Mouse (Mus musculus) midbrain, embryonic 10.5 days (tissue): Measurements from ENCODE around the gene Dthd1. TPM values are rescaled to one million over a fixed set of nuclear protein-coding genes. Genes with fewer than 3 reads are reported as not detected.
A peak's percentile ranks its signal among the peaks of the same experiment; 100 is the strongest.

Experiments
- DNase-seq: peaks from one replicate; pipeline ENCODE4 v3.0.0-alpha.2; 2017; ENCODE audit warnings: low spot score
- H3K27ac ChIP-seq: fragments of 300-500 bp; sonication (generic); replicated peaks from 2 replicates; pipeline ENCODE4 v1.5.1; 2016; ENCODE audit warnings: mild to moderate bottlenecking
- H3K27me3 ChIP-seq: fragments of 300-500 bp; sonication (generic); 2 replicates; pipeline ENCODE4 v1.6.1; 2016; ENCODE audit warnings: low read depth, mild to moderate bottlenecking; ENCODE audit not compliant: poor library complexity, severe bottlenecking
- H3K36me3 ChIP-seq: fragments of 300-500 bp; sonication (generic); 2 replicates; pipeline ENCODE4 v1.6.1; 2016; ENCODE audit warnings: mild to moderate bottlenecking, moderate library complexity
- H3K4me1 ChIP-seq: fragments of 300-500 bp; sonication (generic); 2 replicates; pipeline ENCODE4 v1.6.1; 2016
- H3K4me3 ChIP-seq: fragments of 300-500 bp; sonication (generic); 2 replicates; pipeline ENCODE4 v1.5.1; 2016; ENCODE audit warnings: mild to moderate bottlenecking, moderate library complexity
- H3K9me3 ChIP-seq: fragments of 300-500 bp; sonication (generic); replicated peaks from 2 replicates; pipeline ENCODE4 v1.6.1; 2016; ENCODE audit warnings: mild to moderate bottlenecking
- WGBS: fragments of 180-500 bp; shearing (Covaris S2); methylation state at CpG from one replicate; pipeline ENCODE4 v1.1.7; 2016; 5-methylcytosine and 5-hydroxymethylcytosine counted together
- polyA plus RNA-seq: library from polyadenylated mRNA; unstranded; fragments of >200 nt; fragmentation: Nextera tagmentation; extraction: Ambion mirVana; gene quantifications from 2 replicates; pipeline ENCODE4 v1.2.1, GENCODE M21; 2016

The Dthd1 gene
- not detected in 2 replicates for polyA plus RNA-seq

DNA sequence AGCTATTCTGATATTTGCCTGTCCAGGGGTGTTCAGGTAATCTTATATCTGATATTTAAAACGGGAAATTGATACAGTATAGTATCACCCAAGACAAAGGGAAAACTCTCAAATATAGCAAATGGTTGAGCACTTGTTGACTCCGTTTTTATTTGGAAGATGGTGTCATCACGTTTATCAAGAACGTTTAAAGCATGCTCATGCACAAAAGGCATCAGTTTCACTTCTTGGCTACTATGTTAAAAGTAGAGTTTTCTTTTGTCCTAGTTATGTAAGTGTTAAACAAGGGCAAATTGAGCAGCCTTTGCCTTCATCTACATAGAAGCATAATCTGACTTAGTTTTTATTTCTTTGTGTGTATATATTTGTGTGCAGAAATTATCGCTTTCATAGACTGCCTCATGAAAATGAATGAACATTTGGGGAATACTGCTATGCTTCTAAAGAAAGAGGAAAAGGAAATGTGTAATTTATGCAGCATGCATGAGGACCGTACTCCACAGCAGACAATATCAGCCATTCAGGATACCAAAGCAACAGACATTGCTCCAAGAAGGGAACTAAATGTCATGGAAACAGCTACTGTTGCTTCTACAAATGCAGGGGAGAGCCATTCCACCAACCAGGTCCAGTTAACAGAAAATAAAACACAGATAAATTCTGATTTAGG is at the start of gene Dthd1:
Gene Dthd1, plus strand, starts transcription at position 422 of the 670 bp plus-strand sequence.
- no peak for DNase-seq
- no peaks in the 10 kb centered on the region for H3K36me3 ChIP-seq
- 83% methylated on average over 6 of the region's 6 CpGs for WGBS
- no peaks in the 10 kb centered on the region; the same call in 1 of the 2 replicates for H3K4me1 ChIP-seq
- peaks cover 2% of the 10 kb centered on the region; the same call in 1 of the 2 replicates for H3K9me3 ChIP-seq
- H3K4me3 ChIP-seq = no peak within 1 kb of the TSS
- no peaks in the 10 kb centered on the region for H3K27me3 ChIP-seq
- no peak within 1 kb of the TSS for H3K27ac ChIP-seq

DNA sequence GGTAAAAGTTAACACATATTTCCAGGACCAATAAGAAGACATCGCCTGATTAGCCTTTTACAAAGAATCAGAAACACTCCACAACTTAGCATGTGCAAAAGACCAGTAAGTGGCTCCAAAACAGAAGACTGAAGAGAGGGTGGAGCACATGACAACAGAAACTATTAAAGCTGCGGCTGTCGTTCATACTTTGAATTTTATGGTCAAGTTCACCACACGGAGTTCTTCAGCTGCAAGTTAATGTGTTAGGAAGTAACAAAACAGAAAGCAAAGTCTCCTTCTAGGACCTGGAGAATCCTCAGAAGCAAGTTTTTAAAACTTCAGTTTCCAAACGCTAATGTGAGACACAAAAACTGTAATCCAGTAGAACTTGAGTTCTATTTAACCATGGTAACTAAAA is 49.5 kb upstream of the Dthd1 start:
- Histone ChIP-seq H3K9me3 (no peaks in the 10 kb centered on the region), H3K4me3 (no peak overlapping the region), H3K36me3 (no peaks in the 10 kb centered on the region), H3K4me1 (peaks cover 3% of the 10 kb centered on the region), H3K27ac (no peak overlapping the region), H3K27me3 (peaks cover 37% of the 10 kb centered on the region)
- WGBS = 85% methylated on average over 5 of the region's 5 CpGs
- no peak for DNase-seq

DNA sequence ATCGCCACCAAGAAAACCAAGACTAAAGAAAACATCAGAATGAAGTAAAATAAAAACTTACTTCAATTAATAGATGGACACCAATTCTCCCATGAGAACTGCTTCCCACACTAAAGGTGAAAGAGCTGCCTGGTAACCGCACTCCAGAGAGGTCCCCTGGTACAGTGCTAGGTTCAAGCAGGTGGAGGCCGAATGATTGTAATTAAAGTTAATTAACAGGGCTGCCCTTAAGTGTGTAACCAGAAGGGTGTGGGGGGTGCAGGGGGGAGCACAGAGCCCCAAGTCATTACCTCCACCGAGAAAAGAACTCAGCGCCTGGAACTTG is 48.2 kb upstream of the Dthd1 start:
- peak overlapping the region; percentile 72 for H3K4me3 ChIP-seq
- peak overlapping the region; percentile 72 for H3K27ac ChIP-seq
- no peak for DNase-seq
- H3K36me3 ChIP-seq = no peaks in the 10 kb centered on the region
- peaks cover 3% of the 10 kb centered on the region for H3K4me1 ChIP-seq
- H3K27me3 ChIP-seq = peaks cover 37% of the 10 kb centered on the region
- WGBS = 18% methylated on average over 5 of the region's 5 CpGs
- no peaks in the 10 kb centered on the region for H3K9me3 ChIP-seq

DNA sequence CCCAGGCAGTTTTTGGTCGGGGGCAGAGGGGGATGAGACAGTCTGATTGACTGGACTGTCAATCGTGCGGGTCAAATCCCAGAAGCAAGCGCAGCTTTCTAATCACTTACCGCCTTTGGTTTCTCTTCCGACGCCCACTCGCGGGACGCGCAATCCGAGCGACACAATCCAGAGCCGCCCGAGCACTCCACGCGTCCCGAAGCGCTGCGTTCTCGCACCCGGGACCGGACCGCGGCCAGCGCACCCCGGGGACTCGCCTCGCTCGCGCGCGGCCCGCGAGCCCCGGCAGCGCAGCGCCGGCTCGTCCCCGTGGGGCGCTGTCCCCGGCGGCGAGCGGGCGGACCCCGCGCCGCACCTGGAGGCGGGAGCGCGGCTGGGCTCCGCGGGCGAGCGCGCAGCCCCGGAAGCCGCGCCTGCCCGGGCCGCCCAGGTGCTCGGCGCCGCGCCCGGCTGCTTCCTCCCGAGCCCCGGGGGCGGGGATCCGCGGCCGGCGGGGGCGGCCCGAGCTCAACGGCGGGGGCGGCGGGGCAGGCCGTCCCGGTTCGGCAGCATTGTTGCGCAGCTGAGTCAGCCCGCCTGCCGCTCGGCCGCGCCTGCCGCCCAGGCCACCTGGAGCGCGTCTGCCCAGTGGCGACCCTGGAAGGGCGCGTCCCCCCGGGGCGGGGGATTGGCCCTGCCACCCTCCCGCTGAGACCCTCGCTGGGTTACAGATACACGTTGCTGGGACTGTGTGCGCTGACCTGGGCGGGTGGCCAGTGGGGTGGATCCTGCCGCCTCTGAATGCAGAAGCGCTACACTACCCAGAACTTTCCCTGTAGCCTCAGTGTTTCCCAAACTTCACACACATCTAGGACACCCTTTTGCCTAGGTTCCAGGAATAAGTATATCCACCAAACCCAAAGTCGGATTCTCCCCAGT is 47.6 kb upstream of the Dthd1 start, which contains the start of gene Arap2:
Gene Arap2, minus strand, starts transcription at position 376 of the 918 bp plus-strand sequence.
- Histone ChIP-seq H3K4me1 (peaks cover 3% of the 10 kb centered on the region), H3K9me3 (no peaks in the 10 kb centered on the region), H3K4me3 (peak within 1 kb of the TSS; percentile 72), H3K27ac (peak within 1 kb of the TSS; percentile 72), H3K36me3 (no peaks in the 10 kb centered on the region), H3K27me3 (peaks cover 37% of the 10 kb centered on the region)
- 3% methylated on average over 105 of the region's 106 CpGs for WGBS
- peak; percentile 36 for DNase-seq

DNA sequence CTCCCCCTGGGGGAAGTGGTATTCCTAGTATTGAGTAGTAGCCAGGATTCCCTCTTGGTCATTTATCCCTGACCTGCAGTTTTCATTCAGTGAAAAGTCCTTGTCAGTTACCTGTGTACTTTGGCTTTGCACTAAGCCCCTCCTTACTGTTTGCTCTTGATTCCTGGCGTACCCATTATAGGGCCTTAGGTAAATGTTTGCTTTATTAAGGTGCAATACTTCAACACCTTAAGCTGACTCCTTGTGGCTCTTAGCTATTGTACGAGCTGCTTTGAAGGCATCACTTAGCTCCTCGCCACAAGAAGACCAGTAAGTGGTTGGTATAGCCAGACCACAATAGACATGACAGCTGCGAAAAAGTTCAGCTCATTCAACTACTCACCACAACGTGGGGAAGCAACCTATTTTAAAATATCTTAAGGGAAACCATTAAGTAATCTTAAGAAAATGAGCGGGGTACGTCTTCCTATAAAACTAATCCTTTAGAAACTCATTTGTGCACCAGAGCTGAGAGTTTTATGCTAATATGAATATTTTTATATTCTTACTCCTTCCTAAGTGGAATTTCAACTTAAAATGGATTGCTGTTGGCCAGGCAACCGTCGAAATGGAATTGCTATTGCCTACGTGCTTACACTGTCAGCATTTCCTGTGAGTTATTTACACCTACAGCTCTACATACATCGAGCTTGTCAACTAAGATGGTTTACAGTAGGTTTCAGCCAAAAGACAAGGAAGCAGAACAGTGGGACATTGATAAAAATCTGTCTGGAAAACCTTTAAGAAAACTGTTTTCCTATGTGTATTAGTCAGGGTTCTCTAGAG is 41.6 kb upstream of the Dthd1 start:
- WGBS = 86% methylated on average over 11 of the region's 11 CpGs

DNA sequence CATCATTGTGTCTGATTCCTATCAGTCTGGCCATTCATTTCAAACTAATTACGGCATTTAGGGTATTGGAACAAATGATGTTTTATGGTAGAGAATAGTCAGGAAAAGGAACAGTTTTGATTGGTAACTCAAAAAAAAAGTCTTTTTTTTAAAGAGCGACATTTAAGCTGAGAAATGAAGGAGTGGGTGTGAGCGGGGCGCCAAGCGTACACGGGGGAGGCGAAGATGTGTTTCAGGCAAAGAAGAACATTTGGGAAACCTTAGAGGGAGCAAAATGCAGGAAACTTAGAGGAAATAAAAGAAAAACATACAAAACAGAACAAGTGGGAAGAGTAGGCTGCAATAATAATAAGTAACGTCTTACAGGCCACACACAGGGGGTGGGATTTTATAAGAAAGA is 35.8 kb upstream of the Dthd1 start:
- Histone ChIP-seq H3K9me3 (no peaks in the 10 kb centered on the region), H3K27ac (no peak overlapping the region), H3K4me3 (no peak overlapping the region), H3K27me3 (no peaks in the 10 kb centered on the region), H3K4me1 (no peaks in the 10 kb centered on the region), H3K36me3 (no peaks in the 10 kb centered on the region)
- no peak for DNase-seq
- WGBS = 91% methylated on average over 8 of the region's 8 CpGs

More for the DNA sequence above, 41.6 kb upstream of the Dthd1 start:
- Histone ChIP-seq H3K36me3 (no peaks in the 10 kb centered on the region), H3K27ac (no peak overlapping the region), H3K4me1 (no peaks in the 10 kb centered on the region), H3K27me3 (peaks cover 15% of the 10 kb centered on the region), H3K4me3 (no peak overlapping the region), H3K9me3 (no peaks in the 10 kb centered on the region)
- no peak for DNase-seq

DNA sequence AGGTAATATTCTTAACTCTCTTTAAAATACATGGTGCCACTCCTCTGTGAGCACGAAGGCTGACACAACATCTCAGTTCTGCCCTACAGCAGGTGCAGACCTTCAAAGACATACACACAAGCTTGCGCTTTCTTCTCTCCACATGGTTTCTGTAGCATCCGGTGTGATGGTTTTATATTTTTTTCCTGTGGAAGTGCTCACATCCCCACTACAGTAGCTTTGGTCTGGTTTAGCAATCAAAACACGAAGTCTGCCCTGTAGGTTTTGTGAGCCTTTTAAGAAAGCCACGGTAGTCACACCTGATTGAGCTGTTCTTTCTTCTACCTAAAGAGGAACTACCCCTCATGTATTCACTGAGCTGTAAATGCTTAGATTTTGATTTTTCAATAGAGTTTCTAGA is 34.9 kb upstream of the Dthd1 start:
- DNase-seq = no peak
- no peak overlapping the region for H3K27ac ChIP-seq
- WGBS = 85% methylated on average over 5 of the region's 5 CpGs

DNA sequence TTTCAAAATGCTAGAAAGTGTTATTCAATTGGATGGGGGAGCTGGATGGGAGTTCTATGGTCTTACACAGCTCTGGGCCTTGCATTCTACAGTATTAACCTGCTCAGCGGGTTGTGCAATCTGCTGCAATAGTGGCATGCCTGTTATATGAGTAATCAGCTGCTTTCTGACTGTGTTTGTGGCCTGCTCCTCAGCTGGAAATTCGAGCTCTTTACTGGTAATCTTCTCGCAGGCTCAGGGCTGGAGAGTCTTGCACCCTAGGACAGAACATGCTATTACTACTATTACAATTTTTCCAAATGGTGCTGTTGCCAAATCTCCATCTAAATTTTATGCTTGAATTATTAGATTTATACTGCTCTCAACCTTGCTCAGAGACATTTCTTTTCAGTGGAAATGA is 26.8 kb upstream of the Dthd1 start:
- 78% methylated on average over 3 of the region's 3 CpGs for WGBS
- Histone ChIP-seq H3K4me3 (no peak overlapping the region), H3K4me1 (no peaks in the 10 kb centered on the region), H3K27me3 (no peaks in the 10 kb centered on the region), H3K36me3 (no peaks in the 10 kb centered on the region), H3K27ac (no peak overlapping the region), H3K9me3 (no peaks in the 10 kb centered on the region)
- no peak for DNase-seq

More for the DNA sequence above, 34.9 kb upstream of the Dthd1 start:
- no peak overlapping the region for H3K4me3 ChIP-seq
- no peaks in the 10 kb centered on the region for H3K4me1 ChIP-seq
- no peaks in the 10 kb centered on the region for H3K36me3 ChIP-seq
- H3K27me3 ChIP-seq = no peaks in the 10 kb centered on the region
- no peaks in the 10 kb centered on the region for H3K9me3 ChIP-seq

DNA sequence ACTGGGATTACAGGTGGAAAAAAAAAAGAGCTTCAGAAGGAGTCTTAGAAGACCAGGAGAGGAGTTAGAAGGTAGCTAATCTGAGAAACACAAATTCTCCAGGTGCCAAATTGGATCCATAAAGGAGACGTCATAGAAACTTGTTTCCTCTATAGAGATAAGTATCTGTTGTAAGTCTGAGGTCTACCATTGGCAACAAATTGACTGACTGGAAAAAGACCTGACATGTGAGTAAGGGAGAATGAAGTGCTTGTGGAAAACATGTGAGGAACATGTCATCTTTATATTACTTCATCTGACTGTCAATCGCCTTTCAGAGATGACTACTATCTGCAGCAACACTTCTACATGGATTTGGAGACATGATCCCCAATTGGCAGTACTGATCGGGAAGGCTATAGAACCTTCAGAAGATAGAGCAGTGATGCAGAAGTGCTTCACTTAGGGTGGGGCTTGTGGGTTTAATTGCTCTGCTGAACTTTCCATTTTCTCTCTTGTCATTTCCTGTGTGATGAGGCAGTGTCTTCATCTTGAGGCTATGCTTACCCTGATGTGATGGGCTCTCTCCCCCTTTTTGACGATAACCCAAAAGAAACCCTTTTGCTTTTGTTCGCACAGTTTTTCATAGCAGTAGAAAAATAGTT is 22.6 kb upstream of the Dthd1 start:
- no peak for DNase-seq
- Histone ChIP-seq H3K27ac (no peak overlapping the region), H3K9me3 (no peaks in the 10 kb centered on the region), H3K27me3 (no peaks in the 10 kb centered on the region), H3K4me1 (no peaks in the 10 kb centered on the region), H3K4me3 (no peak overlapping the region), H3K36me3 (no peaks in the 10 kb centered on the region)
- WGBS = 92% methylated on average over 5 of the region's 5 CpGs

DNA sequence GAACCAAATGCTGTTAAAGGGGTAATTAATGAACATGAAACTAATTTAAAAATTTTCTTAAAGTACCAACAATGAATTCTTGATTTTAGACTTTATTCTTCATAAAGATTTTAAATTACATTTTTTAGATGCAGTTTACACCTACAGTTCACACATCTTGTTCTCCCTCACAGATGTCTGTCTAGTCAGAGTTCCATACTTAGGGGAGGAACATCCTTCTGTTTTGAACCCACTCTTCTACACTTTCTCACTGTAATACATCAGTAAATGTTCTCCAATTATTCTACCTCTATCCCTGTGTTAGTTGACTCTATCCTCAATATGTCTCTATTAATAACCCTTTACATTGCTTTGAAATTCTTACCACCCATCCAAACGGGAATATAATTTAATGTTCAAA is 20.8 kb upstream of the Dthd1 start:
- Histone ChIP-seq H3K4me1 (no peaks in the 10 kb centered on the region), H3K36me3 (no peaks in the 10 kb centered on the region), H3K4me3 (no peak overlapping the region), H3K27me3 (no peaks in the 10 kb centered on the region), H3K27ac (no peak overlapping the region), H3K9me3 (no peaks in the 10 kb centered on the region)
- no peak for DNase-seq
- WGBS = 77% methylated on average over 1 of the region's 1 CpGs

DNA sequence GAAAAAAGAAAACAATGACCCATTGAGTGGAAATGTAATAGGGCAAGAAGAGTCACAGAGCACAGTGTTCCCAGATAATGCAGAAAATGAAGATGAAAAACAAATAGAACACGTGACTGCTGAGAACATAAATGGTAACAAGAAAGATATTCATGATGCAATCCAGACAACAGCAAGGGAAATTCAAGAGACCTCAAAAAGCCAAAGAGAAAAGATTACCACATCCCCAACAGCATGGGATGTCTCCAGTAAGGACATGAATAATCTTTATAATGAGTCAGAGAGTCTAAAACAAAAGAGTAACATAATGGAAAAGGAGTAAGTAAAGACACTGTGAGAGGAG is 420 bp downstream of the Dthd1 start:
- DNase-seq = no peak
- WGBS = 66% methylated on average over 1 of the region's 1 CpGs
- no peaks in the 10 kb centered on the region for H3K27me3 ChIP-seq
- H3K27ac ChIP-seq = no peak overlapping the region
- H3K4me1 ChIP-seq = no peaks in the 10 kb centered on the region; the same call in 1 of the 2 replicates
- H3K4me3 ChIP-seq = no peak overlapping the region
- H3K36me3 ChIP-seq = no peaks in the 10 kb centered on the region
- H3K9me3 ChIP-seq = no peaks in the 10 kb centered on the region

DNA sequence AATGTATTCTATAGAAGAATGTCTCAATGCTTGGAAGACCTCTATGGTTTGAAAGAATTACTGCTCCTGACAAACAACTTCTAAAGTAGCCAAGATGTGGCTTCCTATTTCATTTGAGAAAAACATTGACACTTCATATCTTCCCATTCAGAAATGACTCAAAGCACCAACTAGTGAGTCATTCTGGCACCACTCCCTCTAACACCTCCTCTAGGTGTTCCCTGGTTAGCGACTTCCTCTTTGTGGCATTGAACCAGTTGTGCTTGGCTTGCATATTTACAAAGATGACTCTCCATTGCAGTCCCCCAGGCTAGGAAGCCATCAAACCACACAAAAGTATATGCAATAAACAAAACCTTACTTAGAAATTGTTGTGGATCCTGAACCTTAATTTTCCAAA is 2.1 kb downstream of the Dthd1 start:
- no peak overlapping the region for H3K4me3 ChIP-seq
- H3K27me3 ChIP-seq = no peaks in the 10 kb centered on the region
- no peaks in the 10 kb centered on the region; the same call in 1 of the 2 replicates for H3K4me1 ChIP-seq
- H3K36me3 ChIP-seq = no peaks in the 10 kb centered on the region
- DNase-seq = no peak
- H3K9me3 ChIP-seq = no peaks in the 10 kb centered on the region
- WGBS = 63% methylated on average over 1 of the region's 1 CpGs
- H3K27ac ChIP-seq = no peak overlapping the region
